In genomic region chr7:24372300-24372699, GRCm38 (mm10) we compare ENCODE assay signal across 2 mouse cellular contexts.
TF ChIP-seq lines count a peak whose summit lies in the region.

No protein-coding gene starts in this region.

TF ChIP-seq in MEL, 35 proteins besides CTCF, POLR2A, EP300 and RAD21:
- TF ChIP-seq TCF12 (IDR thresholded peaks at IDR 0.05; ENCODE audit: low read depth, low read length) (0 out of 2 replicates have a peak, but pooled peaks have one; percentile 5), NRF1 (IDR thresholded peaks at IDR 0.05; ENCODE audit: insufficient read depth, low read depth, low read length, poor library complexity, severe bottlenecking) (no peak)

TF ChIP-seq in myocyte, 11 proteins besides CTCF, POLR2A, EP300 and RAD21:
- TF ChIP-seq REST (IDR thresholded peaks at IDR 0.05; ENCODE audit: insufficient read depth, insufficient read length), result no peak
- TF ChIP-seq POLR2AphosphoS2 (IDR thresholded peaks at IDR 0.05; ENCODE audit: insufficient read length, low read depth), result peak; percentile 66
- TF ChIP-seq MYOG (IDR thresholded peaks at IDR 0.05; ENCODE audit: control insufficient read depth in 1 of 3, insufficient read depth in 1 of 3, insufficient read length in 2 of 3, low read depth in 2 of 3), result peak in 1 of 3 experiments; percentile 32
- no peak for TF ChIP-seq SRF (IDR thresholded peaks at IDR 0.05; ENCODE audit: control insufficient read depth, insufficient read length, low read depth)
